Mouse (Mus musculus) midbrain, embryonic 16.5 days (tissue): ENCODE results near the gene Ttc16. TPM values are rescaled to one million over a fixed set of nuclear protein-coding genes. Genes with fewer than 3 reads are reported as not detected.
A peak's percentile ranks its signal among the peaks of the same experiment; 100 is the strongest.

Experiments
- ATAC-seq: fragments of 200-750 bp; cut with Nextera tagmentation; 2 replicates; pipeline ENCODE4 v1.8.0; 2017; ENCODE audit warnings: moderate TSS enrichment
- H3K27ac ChIP-seq: fragments of 300-500 bp; sonication (generic); 2 replicates; pipeline ENCODE4 v1.5.1; 2014; ENCODE audit warnings: mild to moderate bottlenecking, low read length, mixed read lengths
- H3K27me3 ChIP-seq: fragments of 300-500 bp; sonication (generic); 2 replicates; pipeline ENCODE4 v1.6.1; 2014; ENCODE audit warnings: low read depth, low read length, mixed read lengths; ENCODE audit not compliant: control insufficient read depth, insufficient read depth
- H3K36me3 ChIP-seq: fragments of 300-500 bp; sonication (generic); 2 replicates; pipeline ENCODE4 v1.6.1; 2014; ENCODE audit warnings: mild to moderate bottlenecking, low read length, moderate library complexity, mixed read lengths; ENCODE audit not compliant: control insufficient read depth, insufficient read depth
- H3K4me1 ChIP-seq: fragments of 300-500 bp; sonication (generic); 2 replicates; pipeline ENCODE4 v1.6.1; 2014; ENCODE audit warnings: mild to moderate bottlenecking, low read length, mixed read lengths; ENCODE audit not compliant: control insufficient read depth, insufficient read depth
- H3K4me2 ChIP-seq: fragments of 300-500 bp; sonication (generic); 2 replicates; pipeline ENCODE4 v1.6.1; 2014; ENCODE audit warnings: mild to moderate bottlenecking, low read length, mixed read lengths
- H3K4me3 ChIP-seq: fragments of 300-500 bp; sonication (generic); 2 replicates; pipeline ENCODE4 v1.5.1; 2014; ENCODE audit warnings: low read depth, mild to moderate bottlenecking, low read length, moderate library complexity, mixed read lengths
- H3K9ac ChIP-seq: fragments of 300-500 bp; sonication (generic); 2 replicates; pipeline ENCODE4 v1.6.1; 2014; ENCODE audit warnings: low read depth, low read length, mixed read lengths
- H3K9me3 ChIP-seq: fragments of 300-500 bp; sonication (generic); replicated peaks from 2 replicates; pipeline ENCODE4 v1.6.1; 2014; ENCODE audit warnings: mild to moderate bottlenecking, low read length, mixed read lengths; ENCODE audit not compliant: control insufficient read depth, poor library complexity, severe bottlenecking
- WGBS: fragments of 180-500 bp; shearing (Covaris S2); extraction: QIAGEN DNeasy Blood & Tissue Kit; methylation state at CpG from one replicate; pipeline ENCODE4 v1.1.7; 2014; 5-methylcytosine and 5-hydroxymethylcytosine counted together
- polyA plus RNA-seq: library from polyadenylated mRNA; unstranded; fragments of >200 nt; fragmentation: Nextera tagmentation; extraction: Ambion mirVana; gene quantifications from 2 replicates; pipeline ENCODE4 v1.2.1, GENCODE M21; 2015

The Ttc16 gene
- polyA plus RNA-seq, 1 experiment from 2014 or later: 0.68 TPM

DNA sequence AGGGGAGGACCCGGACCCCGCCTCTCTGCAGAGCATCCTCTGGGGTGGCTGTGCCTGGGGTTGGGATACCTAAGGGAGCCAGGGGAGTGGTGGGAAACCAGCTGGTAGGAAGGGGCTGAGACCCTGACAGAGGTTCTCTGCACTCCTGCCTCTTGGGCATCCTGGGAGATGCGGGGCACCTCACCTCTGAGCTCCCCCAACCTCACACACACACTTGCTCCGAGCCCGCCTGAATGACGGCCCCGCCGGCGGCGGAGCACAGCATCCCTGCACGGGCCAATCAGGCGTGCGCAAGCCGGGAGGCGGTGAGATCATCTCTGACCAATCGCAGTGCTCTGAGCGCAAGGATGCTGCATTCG is 33.3 kb downstream of the Ttc16 start:
- H3K9ac ChIP-seq: peak overlapping the region; percentile 98
- H3K4me3 ChIP-seq: peak overlapping the region; percentile 85
- peak overlapping the region; percentile 88 for H3K27ac ChIP-seq
- H3K9me3 ChIP-seq: no peaks in the 10 kb centered on the region
- peaks cover 20% of the 10 kb centered on the region for H3K36me3 ChIP-seq
- no peaks in the 10 kb centered on the region for H3K27me3 ChIP-seq
- WGBS: 3% methylated on average over 18 of the region's 18 CpGs
- H3K4me1 ChIP-seq: peaks cover 14% of the 10 kb centered on the region
- peak overlapping the region; percentile 72 for H3K4me2 ChIP-seq
- peak; percentile 92 for ATAC-seq

DNA sequence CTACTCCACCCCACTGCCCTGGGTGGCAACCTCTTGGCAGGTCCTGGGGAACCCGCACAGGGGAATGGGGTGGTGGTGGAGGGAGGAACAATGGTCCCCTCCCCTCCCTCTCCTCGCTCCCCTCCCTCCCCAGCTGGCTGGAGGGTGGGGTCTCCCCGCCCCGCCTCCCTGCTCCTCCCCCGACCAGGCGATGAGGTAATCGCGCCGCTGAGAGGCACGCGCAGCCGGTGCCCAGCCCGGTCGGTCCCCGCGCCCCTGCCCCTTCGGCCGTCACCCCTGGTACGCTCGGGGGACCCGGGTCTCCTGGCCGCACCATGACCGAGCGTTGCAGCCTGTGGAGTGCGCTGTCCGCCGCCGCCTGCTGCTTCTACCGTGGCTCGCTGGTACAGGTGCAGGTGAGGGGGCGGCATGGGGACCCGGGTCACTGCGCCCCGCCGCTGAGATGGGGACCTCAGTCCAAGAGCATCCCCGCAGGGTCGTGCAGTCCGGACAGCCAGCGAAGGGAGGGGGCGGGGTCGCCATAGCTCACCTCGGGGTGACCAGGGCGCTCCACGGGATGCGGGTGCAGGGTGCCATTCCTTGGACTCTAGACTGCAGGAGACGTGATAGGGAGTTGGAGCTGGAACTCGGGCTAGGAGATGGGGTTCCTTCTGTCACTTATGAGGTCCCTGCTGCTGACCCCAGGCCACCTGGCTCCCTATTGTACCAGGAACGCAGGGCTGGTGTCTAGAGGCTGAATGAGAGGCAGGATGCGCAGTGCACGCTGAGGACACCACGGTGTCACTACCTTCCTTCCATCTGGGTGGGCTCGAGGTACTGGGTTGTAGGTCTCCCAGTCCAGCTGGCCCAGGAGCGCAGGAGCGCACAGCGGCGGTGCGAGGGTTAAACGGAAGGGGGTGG is 33.9 kb downstream of the Ttc16 start:
- Histone ChIP-seq H3K9ac (peak overlapping the region; percentile 98), H3K4me1 (peaks cover 14% of the 10 kb centered on the region)

DNA sequence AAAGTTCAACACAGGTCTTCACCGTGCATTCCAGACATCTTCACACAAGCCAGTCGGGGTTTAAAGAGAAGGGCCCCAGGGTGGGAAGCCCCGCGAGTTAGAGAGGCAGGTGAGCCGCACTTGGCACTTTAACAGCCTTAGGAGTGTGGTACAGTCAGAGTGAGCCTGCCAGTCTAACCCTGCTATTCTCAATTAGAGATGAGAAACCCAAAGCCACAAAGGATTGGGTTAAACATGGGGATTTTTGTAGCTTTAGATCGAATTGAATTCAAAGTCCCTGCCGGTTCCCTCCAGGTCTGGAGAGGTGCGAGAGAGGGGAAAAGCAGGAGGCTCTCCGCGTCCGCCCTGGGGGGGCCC is 34.5 kb downstream of the Ttc16 start, which contains the start of gene 6330409D20Rik:
6330409D20Rik (minus strand) TSS at position 101 of the 357 bp plus-strand sequence.
- WGBS: 7% methylated on average over 11 of the region's 11 CpGs
- H3K4me3 ChIP-seq: peak within 1 kb of the TSS; percentile 85
- H3K9ac ChIP-seq: peak within 1 kb of the TSS; percentile 98
- peak within 1 kb of the TSS; percentile 72 for H3K4me2 ChIP-seq
- peaks cover 14% of the 10 kb centered on the region for H3K4me1 ChIP-seq
- no peaks in the 10 kb centered on the region for H3K27me3 ChIP-seq
- ATAC-seq: 0 out of 2 replicates have a peak, but pooled peaks have one; percentile 0
- H3K27ac ChIP-seq: peak within 1 kb of the TSS; percentile 88
- H3K36me3 ChIP-seq: peaks cover 10% of the 10 kb centered on the region; the same call in 1 of the 2 replicates
- no peaks in the 10 kb centered on the region for H3K9me3 ChIP-seq

More for the DNA sequence above, 33.9 kb downstream of the Ttc16 start:
- Histone ChIP-seq H3K27ac (peak overlapping the region; percentile 88), H3K27me3 (no peaks in the 10 kb centered on the region), H3K9me3 (no peaks in the 10 kb centered on the region), H3K36me3 (peaks cover 15% of the 10 kb centered on the region), H3K4me2 (peak overlapping the region; percentile 72), H3K4me3 (peak overlapping the region; percentile 85)
- WGBS: 2% methylated on average over 51 of the region's 58 CpGs
- ATAC-seq: peak; percentile 59

DNA sequence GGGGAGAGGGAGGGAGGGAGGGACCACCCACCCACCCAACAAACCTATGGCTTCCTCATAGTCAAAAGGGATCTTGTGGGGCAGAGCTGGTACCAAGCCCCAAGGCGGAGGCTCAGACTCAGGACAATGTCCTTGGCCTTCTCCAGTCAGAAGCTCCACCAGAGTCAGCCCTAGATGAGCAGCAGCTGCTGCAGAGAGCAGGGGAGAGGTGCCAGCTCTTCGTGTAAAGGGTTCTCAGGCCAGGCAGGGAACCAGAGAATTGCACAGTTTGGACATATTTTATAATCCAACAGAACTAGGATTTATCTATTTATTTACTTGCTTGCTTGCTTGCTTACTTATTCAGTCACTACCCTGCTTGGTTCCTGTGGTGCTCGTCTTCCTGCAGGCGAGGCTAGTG is 36.1 kb downstream of the Ttc16 start:
- H3K36me3 ChIP-seq: no peaks in the 10 kb centered on the region
- no peak overlapping the region for H3K27ac ChIP-seq
- no peak overlapping the region for H3K9ac ChIP-seq
- no peak overlapping the region for H3K4me2 ChIP-seq
- no peak overlapping the region for H3K4me3 ChIP-seq
- WGBS: 72% methylated on average over 4 of the region's 4 CpGs
- no peak for ATAC-seq
- no peaks in the 10 kb centered on the region for H3K9me3 ChIP-seq
- peaks cover 14% of the 10 kb centered on the region for H3K4me1 ChIP-seq
- H3K27me3 ChIP-seq: no peaks in the 10 kb centered on the region

DNA sequence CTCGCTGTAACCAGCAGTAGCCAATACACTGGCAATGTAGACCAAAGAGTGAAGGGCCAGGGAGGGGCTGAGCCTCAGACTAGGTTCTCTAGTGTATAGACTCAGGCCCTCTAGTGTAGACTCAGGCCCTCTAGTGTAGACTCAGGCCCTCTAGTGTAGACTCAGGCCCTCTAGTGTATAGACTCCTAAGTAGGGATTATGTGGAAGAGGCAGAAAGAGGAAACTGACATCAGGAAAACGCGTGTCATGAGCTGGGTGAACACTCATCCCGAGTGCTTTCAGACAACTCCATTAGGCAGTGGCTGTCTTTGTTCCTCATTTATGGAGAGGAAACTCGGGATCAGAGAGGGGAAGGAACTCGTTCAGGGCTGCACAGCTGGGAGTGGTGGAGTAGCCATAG is 38.4 kb downstream of the Ttc16 start:
- no peaks in the 10 kb centered on the region for H3K36me3 ChIP-seq
- no peak overlapping the region for H3K9ac ChIP-seq
- H3K27ac ChIP-seq: no peak overlapping the region
- no peak for ATAC-seq
- no peak overlapping the region for H3K4me2 ChIP-seq
- no peak overlapping the region for H3K4me3 ChIP-seq
- H3K9me3 ChIP-seq: no peaks in the 10 kb centered on the region
- no peaks in the 10 kb centered on the region for H3K27me3 ChIP-seq
- peaks cover 3% of the 10 kb centered on the region; the same call in 1 of the 2 replicates for H3K4me1 ChIP-seq
- WGBS: 45% methylated on average over 6 of the region's 6 CpGs

DNA sequence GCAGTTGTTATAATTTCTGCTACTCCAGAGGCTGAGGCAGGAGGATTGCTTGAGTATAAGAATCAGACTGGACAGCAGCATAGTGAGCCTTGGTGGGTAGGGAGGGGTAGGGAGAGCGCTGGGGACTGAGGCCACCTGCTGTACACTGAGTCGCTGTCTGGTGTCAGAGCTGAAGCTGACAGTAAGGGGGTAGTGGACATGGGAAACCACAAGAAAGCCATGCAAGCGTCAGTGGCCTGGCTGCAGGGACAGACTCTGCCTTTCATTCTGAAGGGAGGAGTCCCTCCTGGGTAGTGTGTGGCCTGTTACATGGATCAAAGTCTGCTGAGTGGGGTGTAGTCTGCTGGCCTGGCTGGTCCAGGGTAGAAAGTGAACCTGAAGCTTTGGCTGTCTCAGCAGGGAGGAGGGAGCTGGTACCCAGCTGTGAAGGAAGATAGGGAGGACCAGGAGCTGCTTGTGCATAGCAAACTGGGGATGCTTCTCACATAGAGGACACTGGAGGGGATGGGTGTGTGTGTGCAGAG is 39.1 kb downstream of the Ttc16 start:
- Histone ChIP-seq H3K9ac (no peak overlapping the region), H3K4me3 (no peak overlapping the region), H3K4me1 (peaks cover 3% of the 10 kb centered on the region; the same call in 1 of the 2 replicates), H3K27ac (no peak overlapping the region), H3K4me2 (no peak overlapping the region), H3K9me3 (no peaks in the 10 kb centered on the region), H3K36me3 (no peaks in the 10 kb centered on the region), H3K27me3 (no peaks in the 10 kb centered on the region)
- 39% methylated on average over 3 of the region's 3 CpGs for WGBS
- ATAC-seq: no peak

DNA sequence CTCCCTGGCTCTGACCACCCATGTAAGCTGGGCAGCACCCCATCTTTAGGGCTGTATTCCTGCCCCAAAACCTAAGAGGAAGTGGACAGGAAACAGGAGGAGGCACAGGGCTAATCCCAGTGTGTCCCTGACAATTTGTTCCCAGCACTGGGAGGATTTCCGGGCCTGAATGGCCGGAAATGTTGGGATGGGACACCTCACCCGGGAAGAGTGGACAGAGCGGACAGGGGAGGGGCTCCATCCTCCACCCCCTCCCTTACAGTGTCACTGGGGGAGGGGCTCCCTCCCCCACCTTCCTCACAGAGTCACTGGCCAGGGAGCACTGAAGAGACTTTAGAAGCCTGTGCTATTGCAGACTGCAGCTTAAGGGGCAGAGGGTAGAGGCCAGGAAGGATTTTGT is 40.5 kb downstream of the Ttc16 start:
- Histone ChIP-seq H3K9me3 (no peaks in the 10 kb centered on the region), H3K4me3 (no peak overlapping the region), H3K9ac (no peak overlapping the region), H3K27me3 (no peaks in the 10 kb centered on the region), H3K4me1 (peaks cover 3% of the 10 kb centered on the region; the same call in 1 of the 2 replicates), H3K36me3 (no peaks in the 10 kb centered on the region), H3K4me2 (no peak overlapping the region), H3K27ac (no peak overlapping the region)
- ATAC-seq: no peak
- WGBS: 50% methylated on average over 4 of the region's 4 CpGs

DNA sequence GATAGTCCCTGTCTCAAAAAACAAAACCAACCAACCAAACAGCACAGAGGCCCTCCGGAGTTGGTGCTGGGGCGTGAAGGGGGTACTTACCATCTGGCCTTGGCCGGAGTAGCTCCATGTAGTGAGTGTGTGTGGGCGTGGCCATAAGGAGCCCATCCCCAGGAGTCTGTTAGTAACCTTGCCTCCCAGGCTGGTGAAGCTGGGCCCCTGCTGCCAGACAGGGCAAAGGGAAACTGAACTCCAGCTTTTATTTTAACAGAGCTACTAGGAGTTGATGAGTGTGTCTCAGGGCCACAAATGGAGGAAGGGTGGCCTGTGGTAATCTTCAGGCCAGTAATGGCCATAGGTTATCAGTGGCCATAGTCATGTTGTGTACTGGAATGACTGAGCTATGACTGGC is 41.0 kb downstream of the Ttc16 start:
- WGBS: 36% methylated on average over 4 of the region's 4 CpGs
- Histone ChIP-seq H3K27me3 (no peaks in the 10 kb centered on the region), H3K9ac (no peak overlapping the region), H3K4me3 (no peak overlapping the region), H3K9me3 (no peaks in the 10 kb centered on the region), H3K27ac (no peak overlapping the region), H3K4me2 (no peak overlapping the region), H3K4me1 (no peaks in the 10 kb centered on the region; the same call in 1 of the 2 replicates), H3K36me3 (no peaks in the 10 kb centered on the region)
- ATAC-seq: no peak

DNA sequence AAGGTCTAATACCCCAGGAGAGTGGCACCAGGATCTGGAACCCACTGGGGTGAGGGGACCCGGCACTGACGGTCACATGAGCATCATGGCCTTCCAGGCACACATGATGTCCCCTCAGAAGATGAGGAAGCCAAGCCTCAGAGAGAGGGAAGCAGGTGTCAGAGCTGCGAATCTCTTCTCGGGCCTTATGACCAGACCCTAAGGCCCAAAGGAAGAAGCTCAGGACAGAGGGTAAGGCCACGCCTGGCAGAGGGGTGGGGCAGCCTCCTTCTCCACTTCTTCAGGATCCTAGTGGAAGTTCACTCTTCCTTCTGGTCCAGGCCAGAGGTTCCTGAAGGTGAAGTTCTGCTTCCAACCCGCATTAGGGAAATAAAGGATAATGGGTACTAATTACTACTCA is 42.7 kb downstream of the Ttc16 start:
- ATAC-seq: no peak
- no peak overlapping the region for H3K27ac ChIP-seq
- no peaks in the 10 kb centered on the region for H3K27me3 ChIP-seq
- H3K4me2 ChIP-seq: no peak overlapping the region
- H3K36me3 ChIP-seq: no peaks in the 10 kb centered on the region
- WGBS: 72% methylated on average over 6 of the region's 6 CpGs
- H3K4me1 ChIP-seq: no peaks in the 10 kb centered on the region
- H3K9ac ChIP-seq: no peak overlapping the region
- no peaks in the 10 kb centered on the region for H3K9me3 ChIP-seq
- H3K4me3 ChIP-seq: no peak overlapping the region
